Mouse (Mus musculus): ENCODE data around the gene Mcm2. TPM values are rescaled to one million over a fixed set of nuclear protein-coding genes. Genes with fewer than 3 reads are reported as not detected.

Gene Mcm2
- total RNA-seq (2021), result 1 to 10 TPM; 6.1 to 6.4 TPM
- long read RNA-seq, experiment 1, transcript Mcm2-201 (16 exons, 3,371 nt), result major isoform, 18 of 25 reads
- long read RNA-seq, experiment 1, partial matches to known transcripts, result 5 of 25 reads
- long read RNA-seq, experiment 1, other reads (novel, unspliced or antisense), result 2 of 25 reads
- long read RNA-seq, experiment 2, transcript Mcm2-201 (16 exons, 3,371 nt), result major isoform, 14 of 18 reads
- long read RNA-seq, experiment 2, partial matches to known transcripts, result 4 of 18 reads
- long read RNA-seq, experiment 2, other reads (novel, unspliced or antisense), result 0 of 18 reads

DNA sequence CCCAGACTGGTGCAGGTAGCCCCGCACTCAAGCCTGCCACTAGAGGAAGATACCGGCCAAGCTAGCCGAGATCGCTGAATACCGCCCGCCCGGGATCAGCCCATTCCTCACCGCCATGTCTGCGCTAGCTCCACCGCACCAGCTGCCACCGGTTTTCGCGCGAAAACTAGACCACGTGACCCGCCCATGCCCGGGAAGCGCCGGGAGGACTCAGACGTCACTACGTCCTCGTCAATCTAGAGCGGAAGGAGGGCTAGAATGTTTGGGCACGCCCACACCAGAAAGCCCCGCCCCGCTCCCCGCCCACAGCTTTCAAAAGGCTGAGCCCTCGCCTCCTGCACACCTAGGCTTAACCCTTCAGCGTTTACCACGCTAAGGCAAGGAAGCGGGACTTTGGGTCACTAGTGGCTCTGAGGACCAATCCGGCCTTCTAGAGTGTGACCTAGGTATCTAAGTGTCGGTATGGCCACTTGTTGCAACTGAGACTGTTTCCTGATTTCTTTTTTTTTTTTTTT, at the start of gene Mcm2:
Gene Mcm2, minus strand, starts transcription at position 247 of the 515 bp plus-strand sequence.
- peak; percentile 94 for DNase-seq (ENCODE audit: low spot score)

DNA sequence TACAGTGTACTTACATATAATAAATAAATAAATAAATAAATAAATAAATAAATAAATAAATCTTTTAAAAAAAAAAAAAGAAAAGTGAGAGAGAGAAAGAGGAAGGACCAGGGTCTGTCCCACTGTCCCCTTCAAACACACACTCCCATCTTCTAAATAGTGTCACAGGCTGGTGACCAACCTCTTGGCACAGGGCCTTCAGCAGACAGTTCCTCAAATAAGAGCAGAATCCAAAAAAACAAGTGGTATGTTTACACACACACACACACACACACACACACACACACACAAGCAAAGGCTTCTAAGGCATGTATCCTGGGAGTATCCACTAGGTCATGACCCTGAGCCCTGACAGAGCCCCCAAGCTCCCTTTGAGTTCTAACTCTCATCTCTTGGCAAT, 49.2 kb upstream of the Mcm2 start:
- DNase-seq (ENCODE audit: low spot score), result no peak

DNA sequence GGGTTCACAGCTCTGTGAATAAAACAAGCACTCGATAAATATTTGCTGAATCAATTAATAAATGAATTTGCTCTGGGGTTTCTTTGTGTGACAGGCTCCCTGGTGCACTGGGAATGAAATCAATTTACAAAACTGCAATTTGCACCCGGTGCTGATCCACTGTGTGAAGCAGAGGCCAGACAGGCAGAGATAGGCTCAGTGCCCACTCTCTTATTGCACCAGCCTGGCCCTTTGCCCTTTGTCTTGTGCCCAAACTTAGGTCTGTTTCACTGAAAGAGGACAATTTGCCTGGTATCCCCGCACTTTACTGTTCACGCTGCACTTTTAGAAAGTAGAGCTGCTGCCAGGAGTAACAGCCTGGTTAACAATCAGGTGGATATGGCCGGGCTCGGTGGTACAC, 47.9 kb upstream of the Mcm2 start:
- no peak for DNase-seq (ENCODE audit: low spot score)

DNA sequence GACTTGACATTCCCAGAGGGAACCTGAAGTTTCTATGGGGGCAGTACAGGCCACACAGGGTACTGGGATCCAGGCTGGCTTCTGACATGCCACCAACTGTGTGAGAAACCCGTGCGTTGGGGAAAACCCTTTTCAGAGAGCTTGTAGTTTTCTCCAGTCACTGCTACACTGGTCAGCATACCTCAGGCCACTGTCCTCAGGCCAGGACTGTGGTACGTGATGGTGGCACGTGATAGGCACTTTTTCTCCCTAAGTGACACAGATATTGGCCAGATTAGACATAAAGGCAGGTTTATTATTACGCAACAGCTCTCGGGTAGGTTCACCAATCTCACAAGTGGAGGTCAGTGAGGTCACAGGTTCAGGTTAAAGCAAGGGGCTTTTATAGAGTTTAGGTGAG, 45.1 kb upstream of the Mcm2 start:
- DNase-seq (ENCODE audit: low spot score), result no peak

DNA sequence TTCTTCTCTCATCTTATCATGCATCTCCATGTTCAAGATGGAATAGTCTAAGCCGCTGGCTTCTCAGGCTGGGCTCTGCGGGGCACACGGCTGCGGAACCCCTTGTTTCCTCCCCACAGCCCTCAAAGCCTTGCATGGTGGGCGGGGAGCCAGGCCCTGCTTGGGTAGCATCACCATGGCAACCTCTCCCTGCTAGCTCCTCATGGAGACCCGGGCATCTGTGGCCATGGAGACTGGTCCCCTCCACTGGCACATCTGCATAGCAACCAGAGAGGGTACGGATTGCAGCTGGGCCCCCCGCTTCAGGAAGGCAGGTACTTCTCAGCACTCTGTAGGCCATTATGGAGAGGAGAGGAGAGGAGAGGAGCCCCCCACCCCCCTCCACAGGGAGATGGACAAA, 44.0 kb upstream of the Mcm2 start:
- DNase-seq (ENCODE audit: low spot score), result no peak

DNA sequence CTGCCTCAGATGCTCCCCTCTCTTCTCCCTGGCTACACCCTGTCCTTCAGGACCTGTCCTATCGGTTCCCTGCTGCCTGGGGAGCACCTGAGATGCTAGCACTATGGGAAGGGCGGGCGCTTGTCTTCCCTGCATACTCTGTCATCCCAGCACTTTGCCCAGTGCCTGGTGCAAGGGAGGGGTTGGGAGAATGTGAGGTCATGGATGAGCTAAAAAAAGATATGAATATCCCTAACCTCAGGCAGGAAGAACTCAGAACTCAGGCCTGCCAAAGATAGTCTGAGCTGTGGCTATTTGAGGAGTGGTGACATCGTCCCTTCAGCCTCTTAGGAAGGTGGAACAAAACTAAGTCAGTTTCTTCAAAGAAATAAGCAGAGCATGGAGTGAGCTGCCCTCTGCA, 43.0 kb upstream of the Mcm2 start:
- DNase-seq (ENCODE audit: low spot score), result peak; percentile 77

DNA sequence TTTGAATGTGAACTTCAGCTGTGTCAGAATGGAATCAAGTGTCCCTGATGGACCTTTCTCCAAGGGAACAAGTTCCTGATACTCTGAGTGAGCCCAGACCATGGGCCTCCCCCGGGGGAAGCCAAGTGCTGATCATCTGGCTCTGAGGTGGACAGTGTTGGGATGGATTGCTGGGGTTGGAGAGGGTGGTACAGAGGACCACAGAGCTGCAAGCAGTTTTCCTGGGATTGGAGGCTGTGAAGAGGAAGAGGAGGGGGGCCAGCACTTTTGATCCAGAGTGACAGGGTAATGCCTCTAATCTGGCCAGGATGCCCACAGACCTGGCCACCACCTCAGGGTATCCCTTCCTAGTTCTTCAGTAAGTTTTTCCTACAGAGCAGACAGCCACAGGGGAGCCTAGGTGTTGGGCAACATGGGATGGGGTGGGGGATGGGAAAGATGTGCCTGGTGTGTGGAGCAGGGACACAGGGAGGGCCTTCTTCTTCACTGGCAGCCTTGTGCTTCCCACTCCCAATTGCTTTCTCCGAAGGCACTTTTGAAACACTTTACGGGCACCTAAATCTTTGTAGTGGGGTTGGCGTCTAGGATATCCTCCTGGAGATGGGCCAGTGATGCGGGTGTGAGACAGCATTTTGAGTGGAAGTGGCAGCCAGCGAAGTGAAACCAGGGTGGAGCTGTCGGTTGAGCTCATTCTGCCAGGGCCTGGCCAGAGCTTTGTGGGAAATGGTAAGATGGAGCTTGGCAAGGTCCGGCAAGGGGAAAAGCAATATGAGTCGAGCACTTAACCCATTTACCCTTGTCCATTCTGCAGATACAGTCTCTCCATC, 41.7 kb upstream of the Mcm2 start:
- DNase-seq (ENCODE audit: low spot score), result peak; percentile 42

DNA sequence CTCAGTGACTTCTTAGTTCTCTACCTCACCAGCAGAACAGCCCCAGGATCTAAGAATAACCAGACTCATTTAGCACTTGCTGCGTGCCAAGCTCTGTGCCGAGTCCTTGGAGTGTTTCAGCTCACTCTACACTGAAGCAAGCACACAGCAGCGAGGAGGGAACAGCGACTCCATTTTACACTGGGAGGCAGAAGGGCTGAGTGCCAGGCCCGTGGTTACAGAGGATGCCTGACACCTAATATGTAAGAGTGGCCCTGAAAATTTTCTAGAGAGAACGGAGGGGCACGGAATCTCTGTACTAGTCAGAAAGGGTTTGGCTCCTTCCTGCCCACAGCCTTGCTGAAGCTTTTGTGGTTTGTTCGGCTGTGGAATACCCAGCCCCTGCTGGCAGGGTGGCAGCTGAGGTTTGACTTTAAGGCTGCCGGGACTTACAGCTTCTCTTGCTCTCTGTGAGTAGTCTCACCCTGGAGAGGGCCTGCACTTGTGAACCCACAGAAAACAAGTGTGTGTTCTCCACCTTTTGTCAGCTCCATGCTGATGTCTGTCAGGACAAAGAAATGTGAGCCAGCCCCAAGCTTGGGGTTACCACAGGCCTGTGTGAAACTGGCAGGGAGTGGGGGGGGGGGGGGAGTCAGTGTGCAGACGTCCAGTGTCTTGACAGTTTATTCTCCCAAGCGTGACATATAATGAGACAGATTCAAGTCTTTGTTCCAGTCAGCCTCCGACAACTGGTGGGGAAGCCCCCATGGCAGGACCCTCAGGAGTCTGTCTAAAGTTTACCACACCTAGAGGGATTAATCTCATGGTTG, 40.9 kb upstream of the Mcm2 start:
- peak; percentile 60 for DNase-seq (ENCODE audit: low spot score)

DNA sequence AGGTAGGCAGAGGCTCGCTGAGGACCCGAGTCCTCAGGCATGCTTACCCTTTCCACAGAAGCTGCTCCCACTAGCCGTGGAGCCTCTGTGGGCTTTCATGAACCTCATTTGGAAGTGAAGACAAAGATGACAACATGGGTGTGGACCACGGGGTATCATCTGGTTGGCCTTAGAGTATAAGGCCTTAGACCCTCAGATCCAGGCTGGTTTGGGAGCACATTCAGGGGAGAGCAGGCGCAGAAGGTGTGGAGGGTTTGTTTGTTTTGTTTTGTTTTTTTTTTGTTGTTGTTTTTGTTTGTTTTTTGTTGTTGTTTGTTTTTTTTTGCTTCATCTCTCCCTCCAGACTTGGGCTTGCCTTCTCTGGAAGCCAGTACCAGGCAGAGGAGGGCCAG, 40.1 kb upstream of the Mcm2 start:
- DNase-seq (ENCODE audit: low spot score), result no peak

DNA sequence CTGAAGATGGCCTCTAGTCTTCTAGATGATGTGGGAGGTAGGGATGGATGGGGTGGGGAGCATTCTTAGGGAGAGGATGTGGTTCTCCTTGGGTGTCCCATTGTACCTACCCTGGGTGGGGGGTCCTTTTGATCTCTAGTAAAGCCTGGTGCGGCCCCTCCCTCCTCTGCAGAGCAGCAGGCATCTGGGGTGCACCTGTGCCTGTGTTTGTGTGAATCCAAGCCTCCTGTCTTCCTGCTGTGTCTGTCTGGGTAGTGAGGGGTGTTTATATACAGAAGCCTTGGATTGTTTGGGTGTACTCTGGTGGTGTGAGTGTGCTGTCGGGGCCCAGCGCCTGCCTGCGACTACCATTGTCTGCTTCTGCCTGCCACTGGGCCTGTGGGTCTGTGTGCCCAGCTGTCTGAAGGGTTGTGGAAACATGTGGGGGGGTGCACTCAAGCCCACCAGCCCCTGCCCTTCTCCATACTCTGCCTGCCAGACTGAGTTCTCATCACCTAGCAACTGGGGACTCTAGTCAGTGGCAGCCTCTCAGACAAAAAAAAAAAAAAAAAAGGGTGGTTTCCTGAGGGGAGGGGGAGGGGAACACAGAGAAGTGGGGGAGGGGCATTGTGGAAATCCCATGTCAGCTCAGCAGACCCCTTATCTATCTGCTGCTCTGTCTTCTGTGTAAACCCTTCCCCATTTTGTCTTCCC, 39.5 kb upstream of the Mcm2 start:
- no peak for DNase-seq (ENCODE audit: low spot score)

DNA sequence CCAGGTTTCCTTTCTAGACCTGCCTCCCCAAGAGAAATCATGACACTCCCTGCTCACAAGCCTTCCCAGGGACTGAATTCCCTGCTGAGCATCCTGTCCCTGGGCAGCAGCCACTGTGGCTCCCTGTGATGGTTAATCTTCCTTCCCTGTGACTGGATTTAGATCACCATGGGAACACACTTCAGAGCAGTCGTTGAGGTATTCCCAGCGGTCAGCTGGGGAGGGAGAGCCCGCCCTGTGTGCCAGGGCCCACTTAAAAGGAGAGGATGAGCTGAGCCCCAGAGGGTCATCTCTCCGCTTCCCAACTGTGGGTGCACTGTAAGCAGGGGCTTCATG, 38.6 kb upstream of the Mcm2 start:
- DNase-seq (ENCODE audit: low spot score), result no peak

DNA sequence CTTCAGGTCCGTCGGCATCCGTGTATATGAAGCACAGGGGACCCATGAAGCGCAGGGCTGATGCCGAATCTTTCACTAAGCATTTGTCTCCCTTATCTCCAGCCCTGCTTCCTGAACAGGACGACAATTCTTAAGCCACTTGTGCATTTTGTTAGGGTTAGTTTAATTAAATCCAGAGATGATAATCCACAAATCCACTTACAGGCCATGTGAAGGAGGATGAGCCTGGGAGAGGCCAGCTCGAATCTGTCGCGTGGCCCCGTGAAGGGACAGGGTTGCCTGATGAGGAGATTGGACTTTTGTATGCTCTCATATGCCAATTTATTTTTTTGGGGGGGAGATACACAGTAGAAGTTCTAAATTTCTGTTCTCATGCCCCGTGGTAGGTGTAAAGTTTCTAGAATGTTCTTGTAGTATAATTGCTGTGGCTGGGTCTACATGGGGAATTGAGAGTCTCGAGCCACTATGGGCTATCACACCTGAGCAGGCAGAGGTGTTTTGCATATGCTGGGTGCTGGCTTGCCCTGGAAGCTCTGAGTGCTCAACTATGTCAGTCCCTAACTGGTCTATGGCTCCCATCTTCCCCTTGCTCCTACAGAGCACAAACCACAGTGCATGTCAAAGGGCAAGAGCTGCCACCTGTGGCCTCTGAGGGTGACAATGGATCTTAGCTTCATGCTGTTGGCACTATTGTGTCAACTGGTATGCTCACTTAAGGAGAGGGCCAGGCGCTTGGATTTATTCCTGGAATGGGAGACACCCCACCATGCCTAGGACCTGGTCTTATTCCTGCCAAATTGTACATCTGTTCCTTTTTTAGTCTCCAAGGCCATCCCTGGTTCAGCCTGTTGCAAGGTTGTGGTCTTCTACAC, 38.0 kb upstream of the Mcm2 start:
- DNase-seq (ENCODE audit: low spot score), result no peak

DNA sequence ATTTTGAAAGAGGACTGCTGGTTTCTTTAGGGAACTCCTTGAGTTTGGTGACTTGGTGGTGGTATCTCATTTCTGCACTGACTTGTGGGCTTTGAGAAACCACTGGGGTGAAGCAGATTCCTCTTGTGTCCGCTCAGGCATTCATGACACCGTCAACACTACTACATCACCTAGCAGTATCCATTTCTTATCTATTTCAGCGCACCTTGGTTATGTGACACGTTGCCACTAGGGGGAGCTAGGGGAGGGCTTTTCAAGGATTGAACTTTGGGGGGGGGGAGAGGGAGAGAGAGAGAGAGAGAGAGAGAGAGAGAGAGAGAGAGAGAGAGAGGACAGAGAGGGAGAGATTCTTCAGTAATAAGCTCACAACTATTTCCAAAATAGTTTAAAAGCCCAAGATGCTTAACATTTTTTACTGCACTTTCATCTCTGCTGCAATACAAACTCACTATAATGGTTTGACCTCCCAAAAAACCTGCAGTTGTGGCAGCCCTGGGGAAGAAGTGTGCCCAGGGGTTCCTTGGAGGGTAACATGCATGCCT, 37.2 kb upstream of the Mcm2 start:
- peak; percentile 56 for DNase-seq (ENCODE audit: low spot score)

DNA sequence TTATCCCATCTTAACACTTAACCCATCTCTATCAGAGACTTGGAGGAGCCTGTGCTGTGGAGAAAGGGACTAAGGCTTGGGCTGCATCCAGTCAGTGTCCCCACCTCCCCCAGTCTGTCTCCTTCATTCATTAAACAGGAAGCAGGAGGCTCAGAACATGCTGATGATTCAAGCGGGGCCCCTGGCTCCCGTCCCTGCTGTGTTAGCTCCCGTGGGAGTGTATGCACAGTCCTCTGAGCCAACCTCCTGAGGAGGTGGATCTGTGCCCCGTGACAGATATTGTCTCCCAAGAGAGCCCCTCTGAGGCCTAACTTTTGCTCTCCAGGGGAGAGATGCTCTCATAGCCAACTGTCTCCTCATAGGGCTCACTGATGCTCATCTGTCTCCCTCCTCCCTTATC, 36.2 kb upstream of the Mcm2 start:
- no peak for DNase-seq (ENCODE audit: low spot score)

DNA sequence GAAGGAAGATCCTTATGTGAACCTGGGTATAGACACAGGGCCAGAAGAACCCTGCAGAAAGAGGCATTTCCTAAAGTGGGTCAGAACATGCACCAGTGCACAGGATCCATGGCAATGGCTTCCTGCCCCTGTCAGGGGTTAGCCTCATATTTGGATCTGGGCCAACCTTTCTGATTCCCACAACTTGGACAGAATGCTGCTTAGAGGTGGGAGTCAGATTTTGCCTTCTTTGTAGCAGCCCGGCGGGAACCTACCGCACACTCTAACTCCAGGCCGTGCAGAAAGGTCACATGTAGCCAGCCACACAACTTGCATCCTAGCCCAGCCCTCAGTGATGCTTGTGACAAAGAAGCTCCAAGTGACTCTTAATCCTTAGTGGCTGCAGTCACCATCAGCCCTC, 35.6 kb upstream of the Mcm2 start:
- no peak for DNase-seq (ENCODE audit: low spot score)

DNA sequence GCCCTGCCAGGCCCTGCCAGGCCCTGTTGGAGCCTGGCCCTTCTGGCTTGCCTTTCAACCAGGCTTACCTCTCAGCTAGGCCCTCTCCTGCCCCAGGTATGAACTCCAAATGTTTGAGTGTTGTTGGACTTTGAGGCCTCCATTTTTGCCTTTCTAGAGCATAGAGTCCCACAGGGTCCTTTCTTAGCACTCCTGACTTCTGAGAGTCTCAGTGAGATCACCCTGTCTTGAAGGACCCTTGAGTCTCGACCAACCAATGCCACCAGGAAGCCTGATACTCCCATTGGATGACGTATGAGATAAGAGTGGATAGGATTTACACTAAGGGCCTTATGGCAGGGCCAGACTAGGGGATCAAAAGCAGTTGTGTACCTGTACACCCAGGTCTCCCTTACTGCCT, 32.9 kb upstream of the Mcm2 start:
- DNase-seq (ENCODE audit: low spot score), result no peak

DNA sequence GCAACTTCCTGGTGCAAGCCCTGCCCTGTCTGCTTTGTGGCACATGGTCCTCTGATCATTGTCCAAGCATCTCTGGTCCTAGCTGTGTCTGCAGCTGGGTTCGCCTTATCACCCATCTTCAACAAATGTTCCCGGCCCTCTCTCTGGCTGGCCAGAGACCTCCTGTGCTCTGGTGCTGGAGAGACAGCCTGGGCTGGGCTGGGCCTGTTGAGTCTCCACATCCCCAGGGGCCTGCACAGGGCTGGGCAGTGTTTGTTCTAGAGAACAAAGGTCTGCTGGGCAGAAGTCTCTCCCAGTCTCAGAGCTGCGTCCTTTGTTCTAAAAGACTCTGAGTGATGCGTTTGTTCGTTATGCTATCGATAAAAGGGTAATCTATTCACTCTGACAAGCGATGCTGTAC, 31.5 kb upstream of the Mcm2 start:
- DNase-seq (ENCODE audit: low spot score), result no peak

DNA sequence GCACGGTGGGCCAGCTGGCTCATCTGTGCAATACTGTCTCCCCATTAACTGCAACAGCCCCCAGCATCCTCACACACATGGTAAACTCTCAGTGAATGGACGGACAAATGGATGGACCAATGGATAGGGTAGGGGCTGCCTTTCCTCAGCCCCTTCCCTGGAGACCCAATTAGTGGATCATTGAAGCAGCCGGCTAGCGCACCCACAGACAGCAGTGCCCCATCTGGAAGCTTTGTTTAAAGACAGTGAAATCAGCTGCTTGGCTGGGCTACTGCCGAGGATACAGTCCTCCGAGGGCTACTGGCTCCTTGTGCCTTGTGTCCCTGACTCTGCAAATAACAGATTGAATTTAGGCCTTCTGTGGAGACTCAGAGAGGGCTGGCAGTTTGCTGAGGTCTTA, 30.9 kb upstream of the Mcm2 start:
- DNase-seq (ENCODE audit: low spot score), result no peak

DNA sequence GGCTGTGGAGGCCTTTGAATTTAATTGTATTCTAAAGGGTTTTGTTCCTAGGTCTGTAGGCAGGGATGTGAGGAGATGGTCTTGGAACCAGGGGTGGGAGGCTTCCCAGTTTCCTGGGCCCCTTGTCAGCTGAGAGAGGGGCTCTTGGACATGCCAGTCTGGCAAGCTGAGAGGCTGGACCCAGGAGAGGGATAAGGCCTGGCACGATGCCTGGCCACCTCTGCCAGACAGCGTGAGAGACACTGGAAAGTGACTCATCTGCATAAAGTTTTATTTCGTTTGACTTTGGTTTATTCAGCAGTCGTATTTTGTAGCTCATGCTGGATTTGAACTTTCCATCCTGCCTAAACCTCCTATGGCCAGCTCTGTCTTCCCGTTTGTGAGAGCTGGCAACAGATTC, 30.0 kb upstream of the Mcm2 start:
- DNase-seq (ENCODE audit: low spot score), result no peak

DNA sequence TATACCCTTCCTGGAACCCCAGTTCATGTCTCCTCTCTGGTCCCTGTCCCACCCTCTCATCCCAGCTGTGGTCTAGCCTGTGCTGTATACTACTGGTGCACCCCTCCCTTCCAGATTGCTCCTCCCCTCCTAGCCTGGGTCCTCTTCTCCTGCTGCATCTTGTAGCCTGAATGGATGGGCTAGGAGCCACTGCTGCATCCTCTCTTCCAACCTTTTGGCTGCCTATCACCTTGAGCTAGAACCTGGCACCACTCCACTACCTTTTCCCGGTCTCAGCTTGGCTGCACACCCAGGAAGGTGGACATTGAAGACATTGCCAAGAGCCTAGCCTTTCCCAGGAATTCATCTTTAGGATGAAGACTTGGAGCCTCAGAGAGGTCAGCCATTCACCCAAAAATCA, 29.4 kb upstream of the Mcm2 start:
- DNase-seq (ENCODE audit: low spot score), result no peak

All from gastrocnemius, adult 18-20 months (tissue).